Mouse (Mus musculus): Measurements from ENCODE around the gene 4931428F04Rik.

GRCm38 (mm10) chr8:105261326-105261980 lies 28.2 kb downstream of the 4931428F04Rik start:
- TF ChIP-seq CTCF (IDR thresholded peaks at IDR 0.05; ENCODE audit: low read depth) (no peak), EP300 (IDR thresholded peaks at IDR 0.05; ENCODE audit: low read depth) (no peak)

All from heart, postnatal 0 days (tissue).